Mouse (Mus musculus) hindbrain, embryonic 16.5 days (tissue): ENCODE data around the gene Gm21985. TPM values are rescaled to one million over a fixed set of nuclear protein-coding genes. Genes with fewer than 3 reads are reported as not detected.

ENCODE experiments used
- ATAC-seq: fragments of 200-750 bp; cut with Nextera tagmentation; 2 replicates; pipeline ENCODE4 v1.8.0; 2017; ENCODE audit warnings: moderate TSS enrichment, moderate library complexity
- H3K27ac ChIP-seq: fragments of 300-500 bp; sonication (generic); 2 replicates; pipeline ENCODE4 v1.5.1; 2014; ENCODE audit warnings: low read depth, mild to moderate bottlenecking, control low read depth, low read length, moderate library complexity
- H3K27me3 ChIP-seq: fragments of 300-500 bp; sonication (generic); replicated peaks from 2 replicates; pipeline ENCODE4 v1.6.1; 2014; ENCODE audit warnings: low read length; ENCODE audit not compliant: control insufficient read depth, insufficient read depth
- H3K36me3 ChIP-seq: fragments of 300-500 bp; sonication (generic); 2 replicates; pipeline ENCODE4 v1.6.1; 2014; ENCODE audit warnings: mild to moderate bottlenecking, low read length, moderate library complexity, mixed read lengths; ENCODE audit not compliant: control insufficient read depth, insufficient read depth
- H3K4me1 ChIP-seq: fragments of 300-500 bp; sonication (generic); 2 replicates; pipeline ENCODE4 v1.6.1; 2014; ENCODE audit warnings: low read depth, low read length; ENCODE audit not compliant: control insufficient read depth, insufficient read depth
- H3K4me2 ChIP-seq: fragments of 300-500 bp; sonication (generic); 2 replicates; pipeline ENCODE4 v1.6.1; 2014; ENCODE audit warnings: mild to moderate bottlenecking, low read length, control low read depth, moderate library complexity
- H3K4me3 ChIP-seq: fragments of 300-500 bp; sonication (generic); 2 replicates; pipeline ENCODE4 v1.5.1; 2014; ENCODE audit warnings: mild to moderate bottlenecking, low read length, control low read depth, moderate library complexity
- H3K9ac ChIP-seq: fragments of 300-500 bp; sonication (generic); 2 replicates; pipeline ENCODE4 v1.6.1; 2014; ENCODE audit warnings: low read depth, mild to moderate bottlenecking, control low read depth, low read length, moderate library complexity
- H3K9me3 ChIP-seq: fragments of 300-500 bp; sonication (generic); 2 replicates; pipeline ENCODE4 v1.6.1; 2014; ENCODE audit warnings: mild to moderate bottlenecking, low read length, moderate library complexity; ENCODE audit not compliant: control insufficient read depth
- WGBS: fragments of 180-500 bp; shearing (Covaris S2); extraction: QIAGEN DNeasy Blood & Tissue Kit; methylation state at CpG from one replicate; pipeline ENCODE4 v1.1.7; 2014; 5-methylcytosine and 5-hydroxymethylcytosine counted together
- polyA plus RNA-seq: library from polyadenylated mRNA; unstranded; fragments of >200 nt; fragmentation: Nextera tagmentation; extraction: Ambion mirVana; gene quantifications from 2 replicates; pipeline ENCODE4 v1.2.1, GENCODE M21; 2015

The Gm21985 gene
- polyA plus RNA-seq, 1 experiment from 2014 or later: not detected

- H3K4me3 ChIP-seq: no peak overlapping the region
- no peaks in the 10 kb centered on the region for H3K9me3 ChIP-seq
- no peak overlapping the region for H3K9ac ChIP-seq
- no peaks in the 10 kb centered on the region for H3K4me1 ChIP-seq
- H3K36me3 ChIP-seq: no peaks in the 10 kb centered on the region
- H3K27ac ChIP-seq: no peak overlapping the region
- no peak overlapping the region for H3K4me2 ChIP-seq
- H3K27me3 ChIP-seq: no peaks in the 10 kb centered on the region
- 96% methylated on average over 4 of the region's 4 CpGs for WGBS
- ATAC-seq: no peak
These were observed 32.1 kb downstream of the Gm21985 start for GRCm38 (mm10) chr2:112298221-112298620.

GRCm38 (mm10) chr2:112308671-112309070, 42.6 kb downstream of the Gm21985 start:
- no peak for ATAC-seq
- Histone ChIP-seq H3K27me3 (no peaks in the 10 kb centered on the region), H3K36me3 (no peaks in the 10 kb centered on the region), H3K9ac (no peak overlapping the region), H3K4me2 (no peak overlapping the region), H3K4me1 (no peaks in the 10 kb centered on the region), H3K4me3 (no peak overlapping the region), H3K27ac (no peak overlapping the region), H3K9me3 (no peaks in the 10 kb centered on the region)
- WGBS: 90% methylated on average over 3 of the region's 3 CpGs

GRCm38 (mm10) chr2:112309161-112309600, 43.1 kb downstream of the Gm21985 start:
- Histone ChIP-seq H3K4me1 (no peaks in the 10 kb centered on the region), H3K9me3 (no peaks in the 10 kb centered on the region), H3K4me2 (no peak overlapping the region), H3K36me3 (no peaks in the 10 kb centered on the region), H3K27me3 (no peaks in the 10 kb centered on the region), H3K27ac (no peak overlapping the region), H3K9ac (no peak overlapping the region), H3K4me3 (no peak overlapping the region)
- ATAC-seq: no peak
- WGBS: 70% methylated on average over 10 of the region's 10 CpGs

GRCm38 (mm10) chr2:112315638-112316037, 49.5 kb downstream of the Gm21985 start:
- Histone ChIP-seq H3K4me2 (no peak overlapping the region), H3K36me3 (no peaks in the 10 kb centered on the region), H3K4me1 (no peaks in the 10 kb centered on the region), H3K4me3 (no peak overlapping the region), H3K9ac (no peak overlapping the region), H3K9me3 (no peaks in the 10 kb centered on the region), H3K27ac (no peak overlapping the region), H3K27me3 (no peaks in the 10 kb centered on the region)
- 77% methylated on average over 7 of the region's 7 CpGs for WGBS
- ATAC-seq: no peak

GRCm38 (mm10) chr2:112318227-112318626, 52.1 kb downstream of the Gm21985 start:
- Histone ChIP-seq H3K27ac (no peak overlapping the region), H3K9me3 (no peaks in the 10 kb centered on the region), H3K4me3 (no peak overlapping the region), H3K36me3 (no peaks in the 10 kb centered on the region), H3K4me1 (no peaks in the 10 kb centered on the region), H3K27me3 (no peaks in the 10 kb centered on the region), H3K9ac (no peak overlapping the region), H3K4me2 (no peak overlapping the region)
- no peak for ATAC-seq
- 91% methylated on average over 2 of the region's 2 CpGs for WGBS

GRCm38 (mm10) chr2:112318905-112319304, 52.8 kb downstream of the Gm21985 start:
- Histone ChIP-seq H3K27ac (no peak overlapping the region), H3K4me2 (no peak overlapping the region), H3K36me3 (no peaks in the 10 kb centered on the region), H3K27me3 (no peaks in the 10 kb centered on the region), H3K4me1 (no peaks in the 10 kb centered on the region), H3K9ac (no peak overlapping the region), H3K9me3 (no peaks in the 10 kb centered on the region), H3K4me3 (no peak overlapping the region)
- ATAC-seq: no peak
- 89% methylated on average over 7 of the region's 7 CpGs for WGBS

- H3K36me3 ChIP-seq: no peaks in the 10 kb centered on the region
- H3K27ac ChIP-seq: no peak overlapping the region
- no peak overlapping the region for H3K4me3 ChIP-seq
- ATAC-seq: no peak
- no peak overlapping the region for H3K4me2 ChIP-seq
- 91% methylated on average over 11 of the region's 11 CpGs for WGBS
- H3K4me1 ChIP-seq: no peaks in the 10 kb centered on the region
- no peaks in the 10 kb centered on the region for H3K27me3 ChIP-seq
- no peaks in the 10 kb centered on the region for H3K9me3 ChIP-seq
- H3K9ac ChIP-seq: no peak overlapping the region
These were observed 62.1 kb downstream of the Gm21985 start for GRCm38 (mm10) chr2:112328069-112328777.

GRCm38 (mm10) chr2:112332051-112332898, 66.2 kb downstream of the Gm21985 start:
- no peak for ATAC-seq

GRCm38 (mm10) chr2:112337211-112337610, 71.1 kb downstream of the Gm21985 start:
- Histone ChIP-seq H3K27me3 (no peaks in the 10 kb centered on the region), H3K36me3 (peaks cover 29% of the 10 kb centered on the region)

More at GRCm38 (mm10) chr2:112332051-112332898, 66.2 kb downstream of the Gm21985 start:
- H3K9ac ChIP-seq: no peak overlapping the region
- H3K4me3 ChIP-seq: no peak overlapping the region
- H3K27me3 ChIP-seq: no peaks in the 10 kb centered on the region
- 76% methylated on average over 4 of the region's 4 CpGs for WGBS
- no peaks in the 10 kb centered on the region for H3K9me3 ChIP-seq
- no peaks in the 10 kb centered on the region for H3K4me1 ChIP-seq
- no peak overlapping the region for H3K27ac ChIP-seq
- H3K4me2 ChIP-seq: no peak overlapping the region
- peaks cover 10% of the 10 kb centered on the region; the same call in 1 of the 2 replicates for H3K36me3 ChIP-seq

More at GRCm38 (mm10) chr2:112337211-112337610, 71.1 kb downstream of the Gm21985 start:
- Histone ChIP-seq H3K4me3 (no peak overlapping the region), H3K9ac (no peak overlapping the region), H3K4me2 (no peak overlapping the region), H3K4me1 (no peaks in the 10 kb centered on the region), H3K9me3 (no peaks in the 10 kb centered on the region), H3K27ac (no peak overlapping the region)
- WGBS: 94% methylated on average over 6 of the region's 6 CpGs
- no peak for ATAC-seq
